Mouse (Mus musculus) olfactory bulb, adult 2 months (tissue): ENCODE measurements around the gene Ssxb5.

ENCODE experiments used
- CTCF ChIP-seq: fragments of 200-500 bp; IDR thresholded peaks from 2 replicates; pipeline ENCODE4 v1.5.1; 2012; ENCODE audit warnings: low read depth, mild to moderate bottlenecking, low read length, moderate library complexity; ENCODE audit not compliant: insufficient read depth
- POLR2A ChIP-seq: fragments of 200-500 bp; IDR thresholded peaks from 2 replicates; pipeline ENCODE4 v1.6.1; 2012; ENCODE audit warnings: mild to moderate bottlenecking, low read depth, low read length, moderate library complexity; ENCODE audit not compliant: insufficient read depth

GRCm38 (mm10) chrX:8843694-8844093 is 40.2 kb downstream of the Ssxb5 start, which contains the start of gene Gm6592:
- no peak for TF ChIP-seq CTCF
- no peak for TF ChIP-seq POLR2A
